ENCODE assay signal across 9 mouse cellular contexts in the genomic region with DNA sequence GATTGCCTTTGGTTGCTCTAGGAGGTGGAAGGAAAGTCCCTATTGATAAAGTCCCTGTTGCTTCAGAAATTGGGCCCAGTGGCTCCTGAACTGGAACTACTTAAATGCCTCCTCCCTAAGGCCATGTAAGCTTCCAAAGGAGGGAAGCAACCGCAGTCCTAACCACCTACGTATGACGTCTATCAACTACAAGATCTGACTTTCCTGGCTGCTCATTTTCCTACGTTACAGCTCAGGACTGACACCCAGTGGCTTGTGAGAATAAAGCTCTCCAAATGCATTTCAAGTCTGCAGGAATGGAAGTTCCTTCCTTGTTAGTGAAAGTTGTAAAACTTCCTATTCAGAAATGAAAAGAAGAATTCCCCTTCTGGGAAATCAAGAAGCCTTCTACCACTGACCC. TPM values are rescaled to one million over a fixed set of nuclear protein-coding genes. Genes with fewer than 3 reads are reported as not detected.
DNase-seq lines count a peak whose midpoint lies in the region; ATAC-seq and TF ChIP-seq lines count a peak whose summit lies in the region.
"Had no signal": no experiment of that assay in that cellular context is flagged by ENCODE, and none has a peak within 500 bp of the region (broad histone marks: within the 10 kb centered on the region; RNA-seq: fewer than 3 reads in every experiment).

No protein-coding gene starts in this region.

- no peaks in the 10 kb centered on the region for H3K27me3 ChIP-seq in hindbrain, postnatal 0 days (ENCODE audit: insufficient read depth, low read length)
- H3K27me3 ChIP-seq in hindbrain, embryonic 10.5 days (ENCODE audit: insufficient read depth, poor library complexity, severe bottlenecking) = no peaks in the 10 kb centered on the region

- H3K4me1 ChIP-seq in hindbrain, postnatal 0 days (ENCODE audit: insufficient read depth, low read length) = no peaks in the 10 kb centered on the region
- H3K4me1 ChIP-seq in hindbrain, embryonic 10.5 days (replicated peaks) = no peaks in the 10 kb centered on the region

- WGBS in hindbrain, postnatal 0 days = 16% methylated on average over 4 of the region's 4 CpGs
- WGBS in hindbrain, embryonic 10.5 days = 31% methylated on average over 4 of the region's 4 CpGs

- H3K9me3 ChIP-seq in hindbrain, postnatal 0 days (ENCODE audit: low read length) = no peaks in the 10 kb centered on the region
- H3K9me3 ChIP-seq in hindbrain, embryonic 10.5 days = no peaks in the 10 kb centered on the region

- peak; percentile 78 for DNase-seq in hindbrain, postnatal 0 days (ENCODE audit: low spot score)
- no peak for DNase-seq in hindbrain, embryonic 10.5 days (ENCODE audit: low spot score)
- peak; percentile 16 for DNase-seq in CD4-positive helper T cell, adult 2 months (ENCODE audit: low read depth, low spot score)
- DNase-seq in NIH3T3 (ENCODE audit: low read depth) = peak; percentile 66
- peak; percentile 59 for DNase-seq in gonadal fat pad, adult 2 months (ENCODE audit: low read depth)

- H3K4me3 ChIP-seq in hindbrain, postnatal 0 days (ENCODE audit: low read length) = no peak overlapping the region
- no peak overlapping the region for H3K4me3 ChIP-seq in hindbrain, embryonic 10.5 days
- H3K4me3 ChIP-seq: erythroblast, embryonic 14.5 days had no signal

- TF ChIP-seq CTCF in hindbrain, postnatal 0 days (IDR thresholded peaks at IDR 0.05; ENCODE audit: low read depth) = peak; percentile 77

- no peaks in the 10 kb centered on the region for H3K36me3 ChIP-seq in hindbrain, postnatal 0 days (ENCODE audit: insufficient read depth, low read length)
- H3K36me3 ChIP-seq in hindbrain, embryonic 10.5 days = no peaks in the 10 kb centered on the region

- no peak overlapping the region for H3K4me2 ChIP-seq in hindbrain, postnatal 0 days (ENCODE audit: low read depth, low read length)

- no peak overlapping the region for H3K9ac ChIP-seq in hindbrain, postnatal 0 days (replicated peaks; ENCODE audit: low read length)

- H3K27ac ChIP-seq in hindbrain, postnatal 0 days = no peak overlapping the region
- H3K27ac ChIP-seq in hindbrain, embryonic 10.5 days = no peak overlapping the region
- H3K27ac ChIP-seq: macrophage had no signal

- peak; percentile 66; the same call in 1 of the 2 replicates for ATAC-seq in hindbrain, postnatal 0 days
- ATAC-seq in megakaryocyte, adult 5-6 weeks (ENCODE audit: poor library complexity, severe bottlenecking) = peak; percentile 35; the same call in 1 of the 2 replicates
- no peak for ATAC-seq in monocyte, adult 5-6 weeks (replicated peaks; ENCODE audit: insufficient number of reproducible peaks, low FRiP score, low TSS enrichment, poor library complexity, severe bottlenecking)

RNA-seq across cellular contexts. Expression of a gene that starts 8.6 kb away (rescaled TPM):
- under 0.01 and 0.25 TPM in 2 replicates for total RNA-seq in hindbrain, postnatal 0 days (2014; rRNA removed)
- 0.08 and 0.16 TPM in 2 replicates for polyA plus RNA-seq in hindbrain, postnatal 0 days (2015; fragmentation: Nextera tagmentation; extraction: Ambion mirVana)
- 0.17 and 0.54 TPM in 2 replicates for polyA plus RNA-seq in hindbrain, embryonic 10.5 days (2016; fragmentation: Nextera tagmentation; extraction: Ambion mirVana)
- 1.1 and 1.3 TPM in 2 replicates for polyA plus RNA-seq in gonadal fat pad, adult 2 months (2012; rRNA removed)
- total RNA-seq in megakaryocyte, adult 5-6 weeks (2015) = 5.8 TPM in 2 replicates
- 2.7 and 6.5 TPM in 2 replicates for total RNA-seq in megakaryocyte, adult 5-6 weeks (2017)
- 25.3 to 56.5 TPM (median 45.1 TPM) in 3 replicates for total RNA-seq in monocyte, adult 5-6 weeks (2017)

RNA-seq across cellular contexts. Expression of a gene that starts 38.0 kb away (rescaled TPM):
- 49.8 and 50.9 TPM in 2 replicates for total RNA-seq in hindbrain, postnatal 0 days (2014; rRNA removed)
- polyA plus RNA-seq in hindbrain, postnatal 0 days (2015; fragmentation: Nextera tagmentation; extraction: Ambion mirVana) = 39.3 and 43.4 TPM in 2 replicates
- polyA plus RNA-seq in hindbrain, embryonic 10.5 days (2016; fragmentation: Nextera tagmentation; extraction: Ambion mirVana) = 20.0 and 21.7 TPM in 2 replicates
- polyA plus RNA-seq in gonadal fat pad, adult 2 months (2012; rRNA removed) = 11.2 and 18.8 TPM in 2 replicates
- 7.2 and 9.6 TPM in 2 replicates for total RNA-seq in megakaryocyte, adult 5-6 weeks (2015)
- 11.7 and 16.9 TPM in 2 replicates for total RNA-seq in megakaryocyte, adult 5-6 weeks (2017)
- 6.1 to 11.9 TPM (median 11.5 TPM) in 3 replicates for total RNA-seq in monocyte, adult 5-6 weeks (2017)
